Mouse (Mus musculus) cerebellum, postnatal 36 days (tissue): Measurements from ENCODE around the gene Vmn1r8.
"Not testable (repeated sequence)": the region's sequence is repeated elsewhere in the genome, so short reads cannot be mapped to it uniquely, and the experiment has no call there.

Experiments used
- DNase-seq, 2 experiments: peaks; one replicate each; pipeline ENCODE4 v3.0.0; 2021 to 2022; ENCODE audit warnings: mixed read lengths in 2 of 2

Vmn1r8 gene

GRCm38 (mm10) chr6:57031984-57032383 is at the start of gene Vmn1r8:
Vmn1r8 (plus strand) TSS chr6:57032284.
- no peak for DNase-seq

- no peak for DNase-seq
Observed at GRCm38 (mm10) chr6:56996943-56997342, 35.1 kb upstream of the Vmn1r8 start, which contains the start of gene Vmn1r6. Vmn1r6 (plus strand) TSS chr6:56997243.

GRCm38 (mm10) chr6:57025224-57025623 is 6.9 kb upstream of the Vmn1r8 start, which contains the start of gene Vmn1r7:
Vmn1r7 (minus strand) TSS chr6:57025324.
- DNase-seq = not testable (repeated sequence)

GRCm38 (mm10) chr6:57034674-57035073 is 2.6 kb downstream of the Vmn1r8 start:
- DNase-seq = no peak

GRCm38 (mm10) chr6:57063730-57064129 is 31.6 kb downstream of the Vmn1r8 start:
- DNase-seq = no peak

GRCm38 (mm10) chr6:57066487-57066886 is 34.4 kb downstream of the Vmn1r8 start, which contains the start of gene Vmn1r9:
Vmn1r9 (plus strand) TSS chr6:57066787.
- DNase-seq = no peak
